Mouse (Mus musculus): Measurements from ENCODE around the gene Gadd45gip1.

DNA sequence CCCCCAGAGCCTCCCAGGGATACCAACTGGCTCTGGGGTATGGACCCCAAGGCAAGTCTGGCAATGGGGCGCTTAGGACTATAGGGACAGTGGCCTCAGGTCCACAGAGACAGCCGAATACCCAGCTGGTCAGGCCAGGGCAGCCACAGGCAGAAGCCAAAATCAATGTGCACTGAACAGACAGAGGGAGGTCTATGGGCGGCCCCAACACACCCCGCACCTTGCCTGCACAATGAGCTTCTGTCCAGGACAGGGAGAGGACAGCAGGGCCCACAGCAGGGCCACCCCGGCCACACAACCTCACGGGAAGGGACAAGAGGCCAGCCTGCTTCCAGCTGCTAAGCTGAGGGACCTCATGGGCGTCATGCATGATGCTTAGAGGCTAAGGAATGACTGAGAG, 36.8 kb upstream of the Gadd45gip1 start:
- TF ChIP-seq MAFK (IDR thresholded peaks at IDR 0.05; ENCODE audit: insufficient read depth, low read depth, low read length) (no peak), CHD2 (IDR thresholded peaks at IDR 0.05; ENCODE audit: low read depth, low read length) (no peak), HCFC1 (IDR thresholded peaks at IDR 0.05; ENCODE audit: borderline replicate concordance, insufficient read depth, low read length) (no peak)
